Mouse (Mus musculus) bone marrow macrophage, adult 2 months (primary cell): ENCODE measurements around the gene Ccnd2.

Experiments
- CTCF ChIP-seq: IDR thresholded peaks from 2 replicates; pipeline ENCODE4 v1.5.1; 2012; ENCODE audit warnings: low read depth, mild to moderate bottlenecking, low read length, moderate library complexity
- POLR2A ChIP-seq: IDR thresholded peaks from 2 replicates; pipeline ENCODE4 v1.6.1; 2012; ENCODE audit warnings: mild to moderate bottlenecking, low read depth, low read length, borderline replicate concordance

GRCm38 (mm10) chr6:127196985-127197384 is 45.0 kb upstream of the Ccnd2 start:
- no peak for TF ChIP-seq CTCF
- no peak for TF ChIP-seq POLR2A
